Mouse (Mus musculus): ENCODE data around the gene Ptpa. TPM values are rescaled to one million over a fixed set of nuclear protein-coding genes. Genes with fewer than 3 reads are reported as not detected.

The Ptpa gene
- 132 and 176 TPM in 2 replicates for polyA plus RNA-seq (2012; rRNA removed)

DNA sequence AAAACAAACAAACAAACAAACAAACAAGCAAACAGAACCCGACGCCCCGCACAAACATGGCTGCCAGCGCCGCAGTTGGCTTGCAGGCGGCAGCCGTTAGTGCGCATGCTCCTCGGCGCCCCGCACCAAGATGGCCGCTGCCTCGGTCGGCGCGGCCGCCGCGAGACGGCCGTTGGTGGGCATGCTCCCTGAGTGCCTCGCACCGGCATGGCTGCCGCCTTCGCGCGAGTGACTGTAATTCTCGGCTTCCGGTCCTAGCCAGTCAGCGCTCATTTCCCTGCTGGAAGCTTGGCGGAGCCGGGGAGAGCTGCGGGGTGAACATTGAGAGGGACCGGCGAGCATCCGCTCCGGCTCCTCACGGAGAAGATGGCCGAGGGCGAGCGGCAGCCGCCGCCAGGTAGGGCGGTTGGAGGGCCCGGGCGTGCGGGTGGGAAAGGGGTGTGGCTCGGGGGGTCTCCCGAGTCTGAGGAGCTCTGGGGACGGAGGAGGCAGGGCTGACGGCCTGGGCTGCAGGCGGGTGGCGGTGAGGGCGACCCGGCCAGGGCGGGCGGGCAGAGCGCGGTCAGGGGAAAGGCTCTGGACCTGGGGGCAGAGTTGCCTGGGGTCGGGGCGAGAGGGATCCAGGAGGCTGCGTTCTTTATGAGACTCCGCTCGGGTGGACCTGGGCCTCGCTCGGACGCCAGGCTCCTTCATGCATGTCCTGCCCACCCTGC lies at the start of gene Ptpa:
Gene Ptpa, plus strand, starts transcription at position 104 of the 713 bp plus-strand sequence.
- H3K4me1 ChIP-seq (ENCODE audit: control insufficient read depth, insufficient read depth, low read length), result peaks cover 18% of the 10 kb centered on the region
- no peaks in the 10 kb centered on the region for H3K27me3 ChIP-seq (replicated peaks; ENCODE audit: control insufficient read depth, insufficient read depth, low read length)
- DNase-seq, result peak; percentile 94
- peak; percentile 90 for TF ChIP-seq POLR2A (IDR thresholded peaks at IDR 0.05; ENCODE audit: low read depth, low read length)
- no peak for TF ChIP-seq CTCF (conservative IDR thresholded peaks at IDR 0.05; ENCODE audit: insufficient read depth, insufficient read length, low read depth, low read length)
- H3K4me3 ChIP-seq (ENCODE audit: insufficient read depth, low read depth, low read length), result peak within 1 kb of the TSS; percentile 70
- peak within 1 kb of the TSS; percentile 99 for H3K27ac ChIP-seq (ENCODE audit: insufficient read depth, low read depth, low read length)
- WGBS, result under 1% methylated on average over 67 of the region's 67 CpGs
- no peaks in the 10 kb centered on the region for H3K36me3 ChIP-seq (ENCODE audit: control insufficient read depth, insufficient read depth, low read length)

DNA sequence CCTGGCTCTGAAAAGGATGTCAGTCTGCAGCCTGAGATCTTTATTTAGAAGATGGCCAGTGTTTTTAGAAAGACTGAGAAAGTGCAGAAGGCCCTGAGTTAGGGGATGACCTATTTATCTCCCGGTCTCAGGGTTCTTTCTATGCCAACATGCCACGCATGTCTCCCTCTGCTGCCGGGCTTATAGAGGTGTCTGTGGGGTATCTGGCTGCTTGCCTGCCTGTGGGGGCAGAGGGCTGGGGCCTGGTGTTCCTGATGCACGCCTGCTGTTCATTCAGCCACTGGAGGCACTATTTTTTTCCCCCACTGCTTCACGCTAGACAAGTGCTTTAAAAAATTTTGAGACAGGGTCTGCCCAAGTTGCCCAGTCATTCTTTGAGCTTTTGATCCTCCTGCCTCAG lies 49.6 kb upstream of the Ptpa start:
- WGBS, result 25% methylated on average over 5 of the region's 5 CpGs
- Histone ChIP-seq H3K36me3 (ENCODE audit: control insufficient read depth, insufficient read depth, low read length) (no peaks in the 10 kb centered on the region; the same call in 1 of the 2 replicates), H3K4me3 (ENCODE audit: insufficient read depth, low read depth, low read length) (no peak overlapping the region), H3K27me3 (replicated peaks; ENCODE audit: control insufficient read depth, insufficient read depth, low read length) (no peaks in the 10 kb centered on the region), H3K4me1 (ENCODE audit: control insufficient read depth, insufficient read depth, low read length) (peaks cover 10% of the 10 kb centered on the region), H3K27ac (ENCODE audit: insufficient read depth, low read depth, low read length) (no peak overlapping the region)
- TF ChIP-seq CTCF (conservative IDR thresholded peaks at IDR 0.05; ENCODE audit: insufficient read depth, insufficient read length, low read depth, low read length) (no peak), POLR2A (IDR thresholded peaks at IDR 0.05; ENCODE audit: low read depth, low read length) (no peak)
- peak; percentile 36 for DNase-seq

DNA sequence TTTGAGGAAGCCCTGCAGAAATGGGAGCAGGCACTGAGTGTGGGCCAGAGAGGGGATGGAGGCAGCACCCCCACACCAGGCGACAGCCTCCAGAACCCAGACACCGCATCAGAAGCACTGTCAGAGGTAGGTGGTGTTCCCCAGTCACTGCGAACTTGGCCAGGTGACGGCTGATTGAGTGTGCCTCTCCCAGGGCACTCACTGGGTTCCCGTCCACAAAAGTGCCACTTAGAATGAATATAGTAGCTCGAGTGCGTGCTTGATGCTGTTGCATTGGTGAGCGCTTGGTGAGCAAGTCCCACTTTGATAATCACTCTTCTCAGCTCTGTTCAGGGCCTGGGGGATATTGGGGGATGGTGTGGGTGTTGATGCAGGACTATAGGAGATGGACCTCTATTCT lies 44.3 kb upstream of the Ptpa start:
- Histone ChIP-seq H3K27me3 (replicated peaks; ENCODE audit: control insufficient read depth, insufficient read depth, low read length) (no peaks in the 10 kb centered on the region), H3K4me3 (ENCODE audit: insufficient read depth, low read depth, low read length) (no peak overlapping the region), H3K36me3 (ENCODE audit: control insufficient read depth, insufficient read depth, low read length) (no peaks in the 10 kb centered on the region; the same call in none of the 2 replicates), H3K4me1 (ENCODE audit: control insufficient read depth, insufficient read depth, low read length) (no peaks in the 10 kb centered on the region), H3K27ac (ENCODE audit: insufficient read depth, low read depth, low read length) (no peak overlapping the region)
- no peak for TF ChIP-seq CTCF (conservative IDR thresholded peaks at IDR 0.05; ENCODE audit: insufficient read depth, insufficient read length, low read depth, low read length)
- TF ChIP-seq POLR2A (IDR thresholded peaks at IDR 0.05; ENCODE audit: low read depth, low read length), result no peak
- over 99% methylated on average over 8 of the region's 8 CpGs for WGBS
- no peak for DNase-seq

DNA sequence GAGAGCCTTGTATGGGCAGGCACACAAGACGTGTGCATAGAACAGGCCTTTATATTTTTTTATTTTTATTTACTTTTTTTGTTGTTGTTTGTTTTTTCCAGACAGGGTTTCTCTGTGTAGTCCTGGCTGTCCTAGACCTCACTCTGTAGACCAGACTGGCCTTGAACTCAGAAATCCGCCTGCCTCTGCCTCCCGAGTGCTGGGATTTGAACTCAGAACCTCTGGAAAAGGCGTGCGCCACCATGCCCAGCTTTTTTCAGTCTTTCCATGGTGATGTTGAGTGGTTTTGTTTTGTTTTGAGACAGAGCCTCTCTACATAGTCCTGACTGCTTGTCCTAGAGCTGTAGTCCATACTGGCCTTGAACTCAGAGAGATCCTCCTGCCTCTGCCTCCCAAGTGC lies 43.1 kb upstream of the Ptpa start:
- Histone ChIP-seq H3K4me1 (ENCODE audit: control insufficient read depth, insufficient read depth, low read length) (no peaks in the 10 kb centered on the region), H3K36me3 (ENCODE audit: control insufficient read depth, insufficient read depth, low read length) (no peaks in the 10 kb centered on the region; the same call in none of the 2 replicates), H3K27me3 (replicated peaks; ENCODE audit: control insufficient read depth, insufficient read depth, low read length) (no peaks in the 10 kb centered on the region), H3K4me3 (ENCODE audit: insufficient read depth, low read depth, low read length) (no peak overlapping the region), H3K27ac (ENCODE audit: insufficient read depth, low read depth, low read length) (no peak overlapping the region)
- no peak for DNase-seq
- no peak for TF ChIP-seq POLR2A (IDR thresholded peaks at IDR 0.05; ENCODE audit: low read depth, low read length)
- no peak for TF ChIP-seq CTCF (conservative IDR thresholded peaks at IDR 0.05; ENCODE audit: insufficient read depth, insufficient read length, low read depth, low read length)
- 97% methylated on average over 5 of the region's 5 CpGs for WGBS

DNA sequence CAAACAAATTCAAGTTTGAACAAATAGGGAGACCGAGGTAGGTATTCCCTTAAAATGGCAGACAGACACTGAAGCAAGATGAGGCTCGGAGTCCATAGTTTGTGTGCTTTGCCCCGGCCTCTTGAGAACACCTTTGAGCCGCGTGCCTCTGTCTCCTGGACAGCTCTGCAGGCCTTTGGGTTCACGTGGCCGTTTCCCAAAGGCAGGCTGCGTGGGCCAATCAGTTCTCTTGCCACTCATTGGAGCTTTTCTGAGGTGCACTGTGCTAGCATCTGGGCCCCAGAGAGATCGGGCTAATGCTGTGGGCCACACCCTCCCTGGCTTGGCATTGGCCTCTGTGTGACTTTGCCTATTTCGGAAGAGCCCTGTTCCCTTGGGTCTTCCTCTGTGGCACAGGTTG lies 39.9 kb upstream of the Ptpa start:
- no peak for DNase-seq
- Histone ChIP-seq H3K4me3 (ENCODE audit: insufficient read depth, low read depth, low read length) (no peak overlapping the region), H3K27me3 (replicated peaks; ENCODE audit: control insufficient read depth, insufficient read depth, low read length) (no peaks in the 10 kb centered on the region), H3K4me1 (ENCODE audit: control insufficient read depth, insufficient read depth, low read length) (no peaks in the 10 kb centered on the region), H3K36me3 (ENCODE audit: control insufficient read depth, insufficient read depth, low read length) (no peaks in the 10 kb centered on the region; the same call in none of the 2 replicates), H3K27ac (ENCODE audit: insufficient read depth, low read depth, low read length) (no peak overlapping the region)
- 93% methylated on average over 10 of the region's 10 CpGs for WGBS
- TF ChIP-seq CTCF (conservative IDR thresholded peaks at IDR 0.05; ENCODE audit: insufficient read depth, insufficient read length, low read depth, low read length), result no peak
- no peak for TF ChIP-seq POLR2A (IDR thresholded peaks at IDR 0.05; ENCODE audit: low read depth, low read length)

DNA sequence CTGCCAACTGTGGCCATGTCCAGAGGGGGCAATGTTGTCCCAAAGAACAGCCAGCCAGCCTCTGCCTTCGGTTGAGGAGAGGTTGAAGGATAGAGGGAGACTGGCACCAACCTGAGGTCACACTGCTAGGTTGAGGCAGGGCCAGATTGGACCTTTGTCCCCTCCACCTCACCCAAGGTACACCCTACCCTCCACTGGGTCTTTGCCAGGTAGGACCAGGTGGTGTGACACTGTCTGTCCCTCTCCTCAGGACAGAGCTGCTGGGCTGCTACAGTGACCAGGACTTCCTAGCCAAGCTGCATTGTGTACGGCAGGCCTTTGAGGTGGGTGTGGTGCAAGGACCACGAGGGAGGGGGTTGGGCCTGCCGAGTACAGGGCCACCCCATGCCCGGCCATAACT lies 38.1 kb upstream of the Ptpa start:
- Histone ChIP-seq H3K4me1 (ENCODE audit: control insufficient read depth, insufficient read depth, low read length) (no peaks in the 10 kb centered on the region), H3K4me3 (ENCODE audit: insufficient read depth, low read depth, low read length) (no peak overlapping the region), H3K27ac (ENCODE audit: insufficient read depth, low read depth, low read length) (no peak overlapping the region), H3K27me3 (replicated peaks; ENCODE audit: control insufficient read depth, insufficient read depth, low read length) (no peaks in the 10 kb centered on the region), H3K36me3 (ENCODE audit: control insufficient read depth, insufficient read depth, low read length) (no peaks in the 10 kb centered on the region; the same call in none of the 2 replicates)
- no peak for DNase-seq
- WGBS, result 77% methylated on average over 5 of the region's 5 CpGs
- TF ChIP-seq POLR2A (IDR thresholded peaks at IDR 0.05; ENCODE audit: low read depth, low read length) (no peak), CTCF (conservative IDR thresholded peaks at IDR 0.05; ENCODE audit: insufficient read depth, insufficient read length, low read depth, low read length) (peak; percentile 29; the same call in 1 of the 2 replicates)

DNA sequence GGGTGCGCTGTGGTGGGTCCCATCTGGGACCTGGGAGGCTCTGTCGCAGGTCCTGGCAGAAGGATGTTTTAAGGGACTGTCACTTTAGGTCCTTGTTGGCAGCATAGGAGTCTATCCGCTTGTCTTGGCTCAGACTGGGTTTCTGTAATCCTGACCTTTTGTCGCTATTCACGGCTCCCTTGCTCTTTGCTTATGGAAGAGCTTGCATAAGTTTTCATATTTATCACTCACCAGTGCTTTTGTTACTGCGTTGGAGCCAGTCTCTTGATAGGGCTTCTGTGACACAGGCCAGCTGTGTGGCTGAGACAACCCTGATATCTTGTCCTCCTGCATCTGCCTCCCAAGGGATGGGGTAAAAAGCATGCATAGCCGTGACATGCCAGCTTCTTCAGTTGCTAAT lies 36.5 kb upstream of the Ptpa start:
- Histone ChIP-seq H3K4me3 (ENCODE audit: insufficient read depth, low read depth, low read length) (no peak overlapping the region), H3K27ac (ENCODE audit: insufficient read depth, low read depth, low read length) (no peak overlapping the region), H3K27me3 (replicated peaks; ENCODE audit: control insufficient read depth, insufficient read depth, low read length) (no peaks in the 10 kb centered on the region), H3K4me1 (ENCODE audit: control insufficient read depth, insufficient read depth, low read length) (no peaks in the 10 kb centered on the region), H3K36me3 (ENCODE audit: control insufficient read depth, insufficient read depth, low read length) (no peaks in the 10 kb centered on the region; the same call in 1 of the 2 replicates)
- TF ChIP-seq POLR2A (IDR thresholded peaks at IDR 0.05; ENCODE audit: low read depth, low read length), result no peak
- no peak for TF ChIP-seq CTCF (conservative IDR thresholded peaks at IDR 0.05; ENCODE audit: insufficient read depth, insufficient read length, low read depth, low read length)
- DNase-seq, result no peak
- 78% methylated on average over 7 of the region's 7 CpGs for WGBS
